Mouse (Mus musculus) heart, embryonic 14.5 days (tissue): ENCODE measurements around the gene Hs3st5. TPM values are rescaled to one million over a fixed set of nuclear protein-coding genes. Genes with fewer than 3 reads are reported as not detected.

Source experiments
- ATAC-seq: fragments of 200-750 bp; cut with Nextera tagmentation; 2 replicates; pipeline ENCODE4 v1.8.0; 2017; ENCODE audit warnings: low read depth, moderate TSS enrichment; ENCODE audit not compliant: insufficient number of reproducible peaks, insufficient read depth, low FRiP score
- H3K27ac ChIP-seq, 2 experiments: fragments of 200-500 bp in 1 of 2; fragments of 300-500 bp in 1 of 2; sonication (generic) in 1 of 2; replicated peaks in 1 of 2; 2 replicates each; pipeline ENCODE4 v1.5.1; 2012 to 2014; ENCODE audit warnings: low read depth in 2 of 2, low read length in 2 of 2, control low read depth in 1 of 2, mild to moderate bottlenecking in 1 of 2, mixed read lengths in 1 of 2; ENCODE audit not compliant: control insufficient read depth in 1 of 2, insufficient read depth in 1 of 2
- H3K27me3 ChIP-seq: fragments of 300-500 bp; sonication (generic); 2 replicates; pipeline ENCODE4 v1.6.1; 2014; ENCODE audit warnings: mild to moderate bottlenecking, low read length, control low read depth; ENCODE audit not compliant: control insufficient read depth, insufficient read depth
- H3K36me3 ChIP-seq: fragments of 300-500 bp; sonication (generic); 2 replicates; pipeline ENCODE4 v1.6.1; 2014; ENCODE audit warnings: mild to moderate bottlenecking, control low read depth, low read length, mixed read lengths; ENCODE audit not compliant: control insufficient read depth, insufficient read depth
- H3K4me1 ChIP-seq, 2 experiments: fragments of 200-500 bp in 1 of 2; fragments of 300-500 bp in 1 of 2; sonication (generic) in 1 of 2; 2 replicates each; pipeline ENCODE4 v1.6.1; 2012 to 2014; ENCODE audit warnings: low read length in 2 of 2, control low read depth in 1 of 2, mixed read lengths in 1 of 2; ENCODE audit not compliant: control insufficient read depth in 2 of 2, insufficient read depth in 2 of 2
- H3K4me2 ChIP-seq: fragments of 300-500 bp; sonication (generic); 2 replicates; pipeline ENCODE4 v1.6.1; 2014; ENCODE audit warnings: mild to moderate bottlenecking, low read length
- H3K4me3 ChIP-seq, 2 experiments: fragments of 200-500 bp in 1 of 2; fragments of 300-500 bp in 1 of 2; sonication (generic) in 1 of 2; 2 replicates each; pipeline ENCODE4 v1.5.1; 2012 to 2014; ENCODE audit warnings: low read length in 2 of 2, mild to moderate bottlenecking in 2 of 2, control low read depth in 1 of 2, low read depth in 1 of 2, moderate library complexity in 1 of 2; ENCODE audit not compliant: control insufficient read depth in 1 of 2, insufficient read depth in 1 of 2
- H3K9ac ChIP-seq: fragments of 300-500 bp; sonication (generic); 2 replicates; pipeline ENCODE4 v1.6.1; 2014; ENCODE audit warnings: mild to moderate bottlenecking, low read length
- H3K9me3 ChIP-seq: fragments of 300-500 bp; sonication (generic); 2 replicates; pipeline ENCODE4 v1.6.1; 2016; ENCODE audit warnings: low read length, control low read depth; ENCODE audit not compliant: control insufficient read depth
- WGBS: fragments of 180-500 bp; shearing (Covaris S2); extraction: QIAGEN DNeasy Blood & Tissue Kit; methylation state at CpG from one replicate; pipeline ENCODE4 v1.1.7; 2014; 5-methylcytosine and 5-hydroxymethylcytosine counted together
- polyA plus RNA-seq: library from polyadenylated mRNA; unstranded; fragments of >200 nt; fragmentation: Nextera tagmentation; extraction: Ambion mirVana; gene quantifications from 2 replicates; pipeline ENCODE4 v1.2.1, GENCODE M21; 2014

Hs3st5 gene
- polyA plus RNA-seq, 1 experiment from 2014 or later, result 0.19 TPM

- Histone ChIP-seq H3K27ac (peak overlapping the region in 1 of 2 experiments; percentile 59; a peak in 3 of 4 replicates), H3K27me3 (no peaks in the 10 kb centered on the region), H3K9me3 (no peaks in the 10 kb centered on the region), H3K4me3 (no peak overlapping the region), H3K36me3 (no peaks in the 10 kb centered on the region), H3K4me2 (peak overlapping the region; percentile 13; the same call in 1 of the 2 replicates), H3K4me1 (peaks cover 0 to 7% of the 10 kb centered on the region in 2 experiments; a peak in 1 of 4 replicates), H3K9ac (no peak overlapping the region)
- WGBS, result 37% methylated on average over 1 of the region's 1 CpGs
- ATAC-seq, result no peak
Measured at GRCm38 (mm10) chr10:36754471-36754870, 247.9 kb downstream of the Hs3st5 start.

- no peaks in the 10 kb centered on the region for H3K4me1 ChIP-seq
- no peaks in the 10 kb centered on the region for H3K9me3 ChIP-seq
- no peak overlapping the region for H3K4me2 ChIP-seq
- H3K36me3 ChIP-seq, result no peaks in the 10 kb centered on the region
- no peak overlapping the region for H3K27ac ChIP-seq
- H3K9ac ChIP-seq, result no peak overlapping the region
- H3K4me3 ChIP-seq, result no peak overlapping the region
- ATAC-seq, result no peak
- H3K27me3 ChIP-seq, result no peaks in the 10 kb centered on the region
Measured at GRCm38 (mm10) chr10:36773595-36773994, 267.0 kb downstream of the Hs3st5 start.

- no peak overlapping the region for H3K4me3 ChIP-seq
- H3K9me3 ChIP-seq, result no peaks in the 10 kb centered on the region
- H3K36me3 ChIP-seq, result no peaks in the 10 kb centered on the region
- WGBS, result 64% methylated on average over 6 of the region's 6 CpGs
- H3K27ac ChIP-seq, result no peak overlapping the region
- ATAC-seq, result no peak
- no peaks in the 10 kb centered on the region for H3K27me3 ChIP-seq
- no peaks in the 10 kb centered on the region for H3K4me1 ChIP-seq
- no peak overlapping the region for H3K4me2 ChIP-seq
- no peak overlapping the region for H3K9ac ChIP-seq
Measured at GRCm38 (mm10) chr10:36774898-36775297, 268.3 kb downstream of the Hs3st5 start.

GRCm38 (mm10) chr10:36781641-36782040 is 275.0 kb downstream of the Hs3st5 start:
- Histone ChIP-seq H3K36me3 (no peaks in the 10 kb centered on the region), H3K4me2 (no peak overlapping the region), H3K27me3 (no peaks in the 10 kb centered on the region), H3K9me3 (no peaks in the 10 kb centered on the region), H3K9ac (no peak overlapping the region), H3K4me1 (no peaks in the 10 kb centered on the region), H3K4me3 (no peak overlapping the region), H3K27ac (no peak overlapping the region)
- 39% methylated on average over 1 of the region's 1 CpGs for WGBS
- ATAC-seq, result no peak

GRCm38 (mm10) chr10:36786970-36787369 is 280.4 kb downstream of the Hs3st5 start:
- 76% methylated on average over 7 of the region's 7 CpGs for WGBS
- Histone ChIP-seq H3K27ac (no peak overlapping the region), H3K4me3 (no peak overlapping the region), H3K4me1 (no peaks in the 10 kb centered on the region), H3K4me2 (no peak overlapping the region), H3K27me3 (no peaks in the 10 kb centered on the region), H3K36me3 (no peaks in the 10 kb centered on the region), H3K9ac (no peak overlapping the region), H3K9me3 (no peaks in the 10 kb centered on the region)
- no peak for ATAC-seq

GRCm38 (mm10) chr10:36791771-36792170 is 285.2 kb downstream of the Hs3st5 start:
- Histone ChIP-seq H3K4me1 (no peaks in the 10 kb centered on the region), H3K9ac (no peak overlapping the region), H3K4me3 (no peak overlapping the region), H3K9me3 (no peaks in the 10 kb centered on the region), H3K27ac (no peak overlapping the region), H3K27me3 (no peaks in the 10 kb centered on the region), H3K4me2 (no peak overlapping the region), H3K36me3 (no peaks in the 10 kb centered on the region)
- WGBS, result 45% methylated on average over 2 of the region's 2 CpGs
- ATAC-seq, result no peak

- no peaks in the 10 kb centered on the region for H3K36me3 ChIP-seq
- no peak overlapping the region for H3K4me2 ChIP-seq
Measured at GRCm38 (mm10) chr10:36795311-36795710, 288.7 kb downstream of the Hs3st5 start.

GRCm38 (mm10) chr10:36800925-36801482 is 294.4 kb downstream of the Hs3st5 start:
- Histone ChIP-seq H3K27ac (no peak overlapping the region), H3K9ac (no peak overlapping the region), H3K36me3 (no peaks in the 10 kb centered on the region), H3K27me3 (no peaks in the 10 kb centered on the region), H3K9me3 (no peaks in the 10 kb centered on the region), H3K4me3 (no peak overlapping the region), H3K4me2 (no peak overlapping the region), H3K4me1 (no peaks in the 10 kb centered on the region)
- 28% methylated on average over 2 of the region's 2 CpGs for WGBS
- ATAC-seq, result no peak

More at GRCm38 (mm10) chr10:36795311-36795710, 288.7 kb downstream of the Hs3st5 start:
- Histone ChIP-seq H3K27ac (no peak overlapping the region), H3K4me1 (no peaks in the 10 kb centered on the region), H3K9ac (no peak overlapping the region), H3K9me3 (no peaks in the 10 kb centered on the region), H3K27me3 (no peaks in the 10 kb centered on the region), H3K4me3 (no peak overlapping the region)
- no peak for ATAC-seq
